Mouse (Mus musculus): ENCODE results near the gene Ptcd1.

- TF ChIP-seq CTCF (IDR thresholded peaks at IDR 0.05; ENCODE audit: extremely low read depth, insufficient read depth, insufficient read length, insufficient replicate concordance) (no peak), POLR2A (IDR thresholded peaks at IDR 0.05; ENCODE audit: low read depth, low read length) (no peak)
Observed at GRCm38 (mm10) chr5:145138836-145139235, 28.1 kb downstream of the Ptcd1 start.
